Mouse (Mus musculus) CH12.LX (cell line): ENCODE results near the gene Tmem19. TPM values are rescaled to one million over a fixed set of nuclear protein-coding genes. Genes with fewer than 3 reads are reported as not detected.

ENCODE experiments used
- DNase-seq: peaks from one replicate; pipeline ENCODE4 v3.0.0-alpha.2; 2013; ENCODE audit errors: extremely low read depth
- H3K27ac ChIP-seq: 2 replicates; pipeline ENCODE4 v1.5.1; 2012; ENCODE audit warnings: low read depth, mild to moderate bottlenecking, control low read depth, moderate library complexity; ENCODE audit not compliant: insufficient read depth
- H3K27me3 ChIP-seq: replicated peaks from 2 replicates; pipeline ENCODE3; 2012; ENCODE audit warnings: inconsistent platforms
- H3K36me3 ChIP-seq, 2 experiments: replicated peaks in 1 of 2; 2 replicates each; pipeline versions ENCODE3 to v1.6.1; 2012; ENCODE audit warnings: inconsistent platforms in 1 of 2, low read length in 1 of 2, mild to moderate bottlenecking in 1 of 2, mixed read lengths in 1 of 2, moderate library complexity in 1 of 2; ENCODE audit not compliant: control insufficient read depth in 1 of 2, insufficient read depth in 1 of 2
- H3K4me1 ChIP-seq, 2 experiments: 2 replicates each; pipeline ENCODE4 v1.6.1; 2012; ENCODE audit warnings: inconsistent platforms in 1 of 2, moderate library complexity in 1 of 2; ENCODE audit not compliant: insufficient read depth in 2 of 2, control insufficient read depth in 1 of 2
- H3K4me2 ChIP-seq: 2 replicates; pipeline ENCODE4 v1.6.1; 2012; ENCODE audit warnings: low read depth, mild to moderate bottlenecking, control low read depth; ENCODE audit not compliant: poor library complexity, insufficient read depth, severe bottlenecking
- H3K4me3 ChIP-seq, 3 experiments: fragments of 150-350 bp in 1 of 3; sonication (generic) in 1 of 3; replicated peaks in 1 of 3; 2 replicates each; pipeline versions ENCODE3 to v1.5.1; 2011 to 2012; ENCODE audit warnings: low read depth in 2 of 3, low read length in 2 of 3, mild to moderate bottlenecking in 2 of 3, moderate library complexity in 2 of 3, control low read depth in 1 of 3, improper control_type of control experiment in 1 of 3, inconsistent platforms in 1 of 3, mixed read lengths in 1 of 3; ENCODE audit not compliant: poor library complexity in 1 of 3
- H3K79me2 ChIP-seq: replicated peaks from 2 replicates; pipeline ENCODE4 v1.6.1; 2012; ENCODE audit warnings: mild to moderate bottlenecking, moderate library complexity; ENCODE audit not compliant: control insufficient read depth, poor library complexity, insufficient read depth, severe bottlenecking; ENCODE audit errors: extremely low read depth
- H3K9ac ChIP-seq: 2 replicates; pipeline ENCODE4 v1.6.1; 2012; ENCODE audit warnings: low read depth, mild to moderate bottlenecking, control low read depth, moderate library complexity; ENCODE audit not compliant: insufficient read depth
- H3K9me3 ChIP-seq: replicated peaks from 2 replicates; pipeline ENCODE3; 2012; ENCODE audit warnings: low read length, inconsistent platforms, mixed read lengths
- CHD2 ChIP-seq: IDR thresholded peaks from 2 replicates; pipeline ENCODE4 v1.6.1; 2011; ENCODE audit warnings: low read length, improper control_type of control experiment
- CTCF ChIP-seq, 2 experiments: IDR thresholded peaks in 1 of 2; conservative IDR thresholded peaks in 1 of 2; 2 replicates each; pipeline ENCODE4 v1.5.1; 2011 to 2012; ENCODE audit warnings: low read depth in 2 of 2, low read length in 2 of 2, improper control_type of control experiment in 1 of 2, inconsistent platforms in 1 of 2, mild to moderate bottlenecking in 1 of 2, moderate library complexity in 1 of 2
- E2F4 ChIP-seq: IDR thresholded peaks from 2 replicates; pipeline ENCODE4 v1.6.1; 2011; ENCODE audit warnings: low read depth, low read length, improper control_type of control experiment; ENCODE audit not compliant: insufficient replicate concordance
- EP300 ChIP-seq: IDR thresholded peaks from 2 replicates; pipeline ENCODE4 v1.6.1; 2011; ENCODE audit warnings: low read length, improper control_type of control experiment
- ETS1 ChIP-seq: conservative IDR thresholded peaks from 2 replicates; pipeline ENCODE4 v1.6.1; 2012; ENCODE audit warnings: low read depth, mild to moderate bottlenecking, inconsistent platforms, low read length, improper control_type of control experiment, moderate library complexity
- GABPA ChIP-seq: IDR thresholded peaks from 2 replicates; pipeline ENCODE4 v1.6.1; 2012; ENCODE audit warnings: low read depth, low read length, improper control_type of control experiment, inconsistent platforms; ENCODE audit not compliant: insufficient replicate concordance
- HCFC1 ChIP-seq: IDR thresholded peaks from 2 replicates; pipeline ENCODE4 v1.6.1; 2012; ENCODE audit warnings: low read depth, mild to moderate bottlenecking, inconsistent platforms, low read length, improper control_type of control experiment
- IRF4 ChIP-seq: IDR thresholded peaks from 2 replicates; pipeline ENCODE4 v1.6.1; 2014; ENCODE audit warnings: low read depth, mild to moderate bottlenecking, inconsistent platforms, low read length, improper control_type of control experiment
- JUN ChIP-seq: IDR thresholded peaks from 2 replicates; pipeline ENCODE4 v1.6.1; 2011; ENCODE audit warnings: low read depth, mild to moderate bottlenecking, low read length, improper control_type of control experiment, moderate library complexity; ENCODE audit not compliant: insufficient read depth
- JUND ChIP-seq: conservative IDR thresholded peaks from 2 replicates; pipeline ENCODE4 v1.6.1; 2011; ENCODE audit warnings: low read depth, low read length, improper control_type of control experiment
- KAT2A ChIP-seq: IDR thresholded peaks from 2 replicates; pipeline ENCODE4 v1.6.1; 2012; ENCODE audit warnings: low read length, improper control_type of control experiment, inconsistent platforms; ENCODE audit not compliant: insufficient replicate concordance
- MAFK ChIP-seq: IDR thresholded peaks from 2 replicates; pipeline ENCODE4 v1.6.1; 2011; ENCODE audit warnings: low read length, improper control_type of control experiment; ENCODE audit not compliant: insufficient replicate concordance
- MAX ChIP-seq: IDR thresholded peaks from 2 replicates; pipeline ENCODE4 v1.6.1; 2011; ENCODE audit warnings: low read length, improper control_type of control experiment
- MAZ ChIP-seq: IDR thresholded peaks from 2 replicates; pipeline ENCODE4 v1.6.1; 2012; ENCODE audit warnings: low read depth, mild to moderate bottlenecking, inconsistent platforms, low read length, improper control_type of control experiment, moderate library complexity
- MYC ChIP-seq: IDR thresholded peaks from 2 replicates; pipeline ENCODE4 v1.6.1; 2011; ENCODE audit warnings: low read depth, mild to moderate bottlenecking, improper control_type of control experiment, low read length
- NRF1 ChIP-seq: IDR thresholded peaks from 2 replicates; pipeline ENCODE4 v1.6.1; 2014; ENCODE audit warnings: low read depth, mild to moderate bottlenecking, inconsistent platforms, low read length, improper control_type of control experiment, moderate library complexity
- POLR2AphosphoS2 ChIP-seq: IDR thresholded peaks from 2 replicates; pipeline ENCODE4 v1.6.1; 2011; ENCODE audit warnings: low read depth, low read length, improper control_type of control experiment
- SIN3A ChIP-seq: IDR thresholded peaks from 2 replicates; pipeline ENCODE4 v1.6.1; 2012; ENCODE audit warnings: low read length, improper control_type of control experiment, inconsistent platforms
- SMC3 ChIP-seq: IDR thresholded peaks from 2 replicates; pipeline ENCODE4 v1.6.1; 2011; ENCODE audit warnings: low read depth, low read length, improper control_type of control experiment
- TBP ChIP-seq: conservative IDR thresholded peaks from 2 replicates; pipeline ENCODE4 v1.6.1; 2011; ENCODE audit warnings: low read depth, low read length, improper control_type of control experiment
- USF2 ChIP-seq: conservative IDR thresholded peaks from 2 replicates; pipeline ENCODE4 v1.6.1; 2011; ENCODE audit warnings: low read depth, low read length, improper control_type of control experiment
- ZMIZ1 ChIP-seq: IDR thresholded peaks from 2 replicates; pipeline ENCODE4 v1.6.1; 2012; ENCODE audit warnings: low read depth, mild to moderate bottlenecking, inconsistent platforms, low read length, improper control_type of control experiment
- ZNF384 ChIP-seq: IDR thresholded peaks from 2 replicates; pipeline ENCODE4 v1.6.1; 2012; ENCODE audit warnings: low read depth, low read length, improper control_type of control experiment, inconsistent platforms
- dilution Hi-C: fragments of 300-500 bp; cut with MboI; formaldehyde crosslinking; loops from 2 replicates; pipeline ENCODE4 v1.14.3; 2020; ENCODE audit warnings: low sequenced_read_pairs; ENCODE audit not compliant: extremely low pct_unique_long_range_greater_than_20kb, extremely low pct_ligation_motif_present
- in situ Hi-C: fragments of 300-500 bp; cut with MboI; formaldehyde crosslinking; loops from 3 replicates; pipeline ENCODE4 v1.14.3; 2019; ENCODE audit warnings: low sequenced_read_pairs, low pct_ligation_motif_present, low pct_unique_long_range_greater_than_20kb, mixed read lengths
- polyA plus RNA-seq: library from polyadenylated mRNA; unstranded; fragments of >175 nt; gene quantifications from 2 replicates; pipeline ENCODE4 v1.2.1, GENCODE M21; 2012; ENCODE audit warnings: low read depth; ENCODE audit not compliant: insufficient read length
- total RNA-seq, 2 experiments: library from RNA; depleted of rRNA; stranded (reverse); fragments of 300-350 nt in 1 of 2; fragments of >200 nt in 1 of 2; gene quantifications; 2 replicates each; pipeline ENCODE4 v1.2.3; 2012 to 2014

Gene Tmem19
- total and polyA plus RNA-seq, 3 experiments, result 25.7 to 29.3 (median 26.0) TPM

DNA sequence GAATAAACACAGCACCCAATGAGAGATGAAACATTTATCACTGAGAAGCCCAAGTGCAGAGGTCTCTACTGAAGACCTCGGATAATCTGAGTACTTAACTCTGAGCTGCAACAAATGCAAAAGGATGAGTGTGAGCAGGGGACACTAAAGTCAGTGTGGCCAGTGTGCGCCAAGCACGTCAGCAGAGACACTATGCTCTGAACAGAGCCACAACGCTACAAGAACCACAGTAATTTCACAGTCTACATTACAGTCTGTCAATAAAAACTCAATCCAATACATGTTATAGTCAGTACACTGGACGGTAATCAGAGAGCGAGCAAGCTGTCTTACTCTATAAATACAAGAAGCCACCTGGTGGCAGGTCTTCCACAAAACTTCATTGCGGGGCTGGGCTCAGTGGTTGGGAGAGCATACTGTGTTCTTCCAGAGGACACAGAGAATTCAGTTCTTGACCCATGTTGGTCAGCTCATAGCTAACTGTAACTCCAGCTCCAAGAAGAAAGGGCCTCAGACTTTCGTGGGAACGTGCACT is 65.8 kb downstream of the Tmem19 start:
- H3K9me3 ChIP-seq, result no peaks in the 10 kb centered on the region
- H3K27me3 ChIP-seq, result no peaks in the 10 kb centered on the region
- peaks cover 28% of the 10 kb centered on the region for H3K79me2 ChIP-seq
- no peak overlapping the region for H3K27ac ChIP-seq
- H3K36me3 ChIP-seq, result peaks cover 76 to 96% of the 10 kb centered on the region in 2 experiments
- in situ Hi-C loops, result no loop called here
- TF ChIP-seq IRF4, result no peak
- no peak for TF ChIP-seq MYC
- TF ChIP-seq GABPA, result no peak
- TF ChIP-seq E2F4, result no peak
- TF ChIP-seq MAX, result no peak
- TF ChIP-seq SMC3, result peak; percentile 20
- TF ChIP-seq TBP, result no peak
- TF ChIP-seq CTCF (conservative IDR thresholded peaks at IDR 0.05 in 1 of 2, IDR thresholded peaks at IDR 0.05 in 1 of 2; ENCODE audit: low read depth in 2 of 2, low read length in 2 of 2), result peak in 1 of 2 experiments; percentile 34; a peak in 2 of 4 replicates
- H3K9ac ChIP-seq, result no peak overlapping the region
- dilution Hi-C loops, result no loop called here
- DNase-seq, result no peak
- no peak overlapping the region for H3K4me3 ChIP-seq
- H3K4me2 ChIP-seq, result no peak overlapping the region
- no peaks in the 10 kb centered on the region for H3K4me1 ChIP-seq

DNA sequence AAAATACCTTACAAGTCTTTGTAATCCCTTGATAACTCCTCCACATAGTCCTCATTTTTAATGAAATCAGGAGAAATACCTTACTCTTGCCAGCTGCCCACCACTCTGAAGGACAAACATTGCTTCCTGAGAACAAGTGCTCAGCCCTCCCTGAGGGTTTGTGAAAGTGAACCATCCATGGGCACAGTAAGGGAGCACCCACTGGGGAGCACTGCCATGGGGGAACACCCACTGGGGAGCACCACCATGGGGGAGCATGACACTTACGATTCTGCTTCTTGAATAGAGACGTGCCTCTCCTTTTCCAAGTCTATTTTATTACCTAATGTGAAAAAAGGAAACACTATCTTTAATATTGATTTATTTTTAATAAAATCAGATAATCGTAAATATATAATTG is 67.1 kb downstream of the Tmem19 start:
- peaks cover 75 to 94% of the 10 kb centered on the region in 2 experiments for H3K36me3 ChIP-seq
- no peak overlapping the region for H3K4me3 ChIP-seq
- no peaks in the 10 kb centered on the region for H3K4me1 ChIP-seq
- no peak overlapping the region for H3K4me2 ChIP-seq
- in situ Hi-C loops, result no loop called here
- no peaks in the 10 kb centered on the region for H3K9me3 ChIP-seq
- H3K27me3 ChIP-seq, result no peaks in the 10 kb centered on the region
- no peak for DNase-seq
- no peak overlapping the region for H3K27ac ChIP-seq
- no peak overlapping the region for H3K9ac ChIP-seq
- dilution Hi-C loops, result no loop called here
- TF ChIP-seq IRF4 (no peak), HCFC1 (no peak), MAZ (no peak), EP300 (no peak), SIN3A (no peak), ZMIZ1 (no peak), USF2 (no peak), KAT2A (no peak), JUN (no peak), ETS1 (no peak), ZNF384 (no peak), JUND (no peak), TBP (no peak), NRF1 (no peak), MAFK (no peak), CHD2 (no peak), POLR2AphosphoS2 (no peak)
- H3K79me2 ChIP-seq, result peaks cover 17% of the 10 kb centered on the region
